Mouse (Mus musculus) telencephalon, adult 2 months (tissue): Measurements from ENCODE around the gene Grid1.

ENCODE experiments used
- DNase-seq: peaks from one replicate; pipeline ENCODE4 v3.0.0-alpha.2; 2011; ENCODE audit warnings: low read depth, low spot score

Grid1 gene

GRCm38 (mm10) chr14:35374374-35374773, 554.5 kb downstream of the Grid1 start:
- no peak for DNase-seq

GRCm38 (mm10) chr14:35393591-35393990, 573.7 kb downstream of the Grid1 start:
- DNase-seq = no peak

GRCm38 (mm10) chr14:35404249-35404908, 584.5 kb downstream of the Grid1 start:
- no peak for DNase-seq

GRCm38 (mm10) chr14:35430259-35430658, 610.4 kb downstream of the Grid1 start:
- DNase-seq = no peak

- peak; percentile 47 for DNase-seq
These were observed 633.8 kb downstream of the Grid1 start for GRCm38 (mm10) chr14:35453702-35454101.

- DNase-seq = no peak
These were observed 648.3 kb downstream of the Grid1 start for GRCm38 (mm10) chr14:35468254-35468653.

GRCm38 (mm10) chr14:35486017-35486416, 666.1 kb downstream of the Grid1 start:
- DNase-seq = peak; percentile 33

- DNase-seq = no peak
These were observed 682.4 kb downstream of the Grid1 start for GRCm38 (mm10) chr14:35502324-35502723.

- peak; percentile 45 for DNase-seq
These were observed 699.5 kb downstream of the Grid1 start for GRCm38 (mm10) chr14:35519402-35519801.

- no peak for DNase-seq
These were observed 718.9 kb downstream of the Grid1 start for GRCm38 (mm10) chr14:35538835-35539234.

- DNase-seq = no peak
These were observed 721.5 kb downstream of the Grid1 start for GRCm38 (mm10) chr14:35541254-35541991.

GRCm38 (mm10) chr14:35541992-35542380, 722.1 kb downstream of the Grid1 start:
- DNase-seq = no peak

- peak; percentile 87 for DNase-seq
These were observed 734.4 kb downstream of the Grid1 start for GRCm38 (mm10) chr14:35554288-35554687.

GRCm38 (mm10) chr14:35561244-35561893, 741.5 kb downstream of the Grid1 start:
- peak; percentile 73 for DNase-seq

- DNase-seq = peak; percentile 22
These were observed 753.1 kb downstream of the Grid1 start for GRCm38 (mm10) chr14:35572991-35573502.

- DNase-seq = no peak
These were observed 754.6 kb downstream of the Grid1 start for GRCm38 (mm10) chr14:35574489-35574888.

GRCm38 (mm10) chr14:35575285-35575684, 755.4 kb downstream of the Grid1 start:
- DNase-seq = no peak

GRCm38 (mm10) chr14:35625749-35626148, 805.8 kb downstream of the Grid1 start:
- no peak for DNase-seq
